Mouse (Mus musculus) testis, adult 2 months (tissue): ENCODE data around the gene Bcl2l10. TPM values are rescaled to one million over a fixed set of nuclear protein-coding genes. Genes with fewer than 3 reads are reported as not detected.

Source experiments
- H3K27ac ChIP-seq: fragments of 200-500 bp; 2 replicates; pipeline ENCODE4 v1.5.1; 2012; ENCODE audit warnings: low read depth, low read length; ENCODE audit not compliant: control insufficient read depth, insufficient read depth
- H3K27me3 ChIP-seq: fragments of 200-500 bp; 2 replicates; pipeline ENCODE4 v1.6.1; 2012; ENCODE audit warnings: mild to moderate bottlenecking, low read length, moderate library complexity; ENCODE audit not compliant: control insufficient read depth, insufficient read depth
- H3K36me3 ChIP-seq: fragments of 200-500 bp; 2 replicates; pipeline ENCODE4 v1.6.1; 2012; ENCODE audit warnings: mild to moderate bottlenecking, low read length; ENCODE audit not compliant: control insufficient read depth, insufficient read depth
- H3K4me1 ChIP-seq: fragments of 200-500 bp; 2 replicates; pipeline ENCODE4 v1.6.1; 2012; ENCODE audit warnings: low read length; ENCODE audit not compliant: control insufficient read depth, insufficient read depth
- H3K4me3 ChIP-seq: fragments of 200-500 bp; 2 replicates; pipeline ENCODE4 v1.5.1; 2012; ENCODE audit warnings: low read depth, mild to moderate bottlenecking, low read length, moderate library complexity, mixed read lengths; ENCODE audit not compliant: control insufficient read depth
- CTCF ChIP-seq: fragments of 200-500 bp; IDR thresholded peaks from 2 replicates; pipeline ENCODE4 v1.5.1; 2012; ENCODE audit warnings: low read depth, mild to moderate bottlenecking, inconsistent platforms, low read length, moderate library complexity; ENCODE audit not compliant: control insufficient read depth, insufficient read depth, insufficient replicate concordance
- POLR2A ChIP-seq: fragments of 200-500 bp; IDR thresholded peaks from 2 replicates; pipeline ENCODE4 v1.6.1; 2012; ENCODE audit warnings: low read depth, mild to moderate bottlenecking, inconsistent platforms, low read length, moderate library complexity; ENCODE audit not compliant: control insufficient read depth
- polyA plus RNA-seq: library from polyadenylated mRNA; depleted of rRNA; stranded (reverse); fragments of >200 nt; gene quantifications from 2 replicates; pipeline ENCODE4 v1.2.3, GENCODE M21; 2012

Bcl2l10 gene
- polyA plus RNA-seq, 1 experiment: not detected

DNA sequence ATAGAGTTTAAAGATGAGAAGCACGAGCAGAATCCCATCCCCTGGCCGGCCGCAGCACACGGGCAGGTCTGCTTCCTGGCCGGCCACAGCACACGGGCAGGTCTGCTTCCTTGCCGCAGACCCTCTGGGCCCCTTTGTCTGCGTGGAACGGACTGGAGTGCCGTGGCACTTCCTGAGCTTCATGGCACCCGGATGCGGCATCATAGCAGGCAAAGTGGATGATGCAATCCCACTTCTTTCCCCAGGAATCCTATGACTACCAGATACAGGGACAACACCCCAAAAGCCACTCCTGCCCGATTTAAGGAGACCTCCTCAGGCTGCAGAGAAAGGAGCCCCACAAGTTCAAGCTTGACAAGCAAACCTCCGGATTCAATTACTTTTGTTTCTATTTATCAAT is 35.3 kb downstream of the Bcl2l10 start:
- Histone ChIP-seq H3K27ac (no peak overlapping the region), H3K36me3 (no peaks in the 10 kb centered on the region), H3K4me1 (peaks cover 5% of the 10 kb centered on the region; the same call in 1 of the 2 replicates), H3K4me3 (peak overlapping the region; percentile 16), H3K27me3 (no peaks in the 10 kb centered on the region)
- TF ChIP-seq CTCF (no peak), POLR2A (no peak)

DNA sequence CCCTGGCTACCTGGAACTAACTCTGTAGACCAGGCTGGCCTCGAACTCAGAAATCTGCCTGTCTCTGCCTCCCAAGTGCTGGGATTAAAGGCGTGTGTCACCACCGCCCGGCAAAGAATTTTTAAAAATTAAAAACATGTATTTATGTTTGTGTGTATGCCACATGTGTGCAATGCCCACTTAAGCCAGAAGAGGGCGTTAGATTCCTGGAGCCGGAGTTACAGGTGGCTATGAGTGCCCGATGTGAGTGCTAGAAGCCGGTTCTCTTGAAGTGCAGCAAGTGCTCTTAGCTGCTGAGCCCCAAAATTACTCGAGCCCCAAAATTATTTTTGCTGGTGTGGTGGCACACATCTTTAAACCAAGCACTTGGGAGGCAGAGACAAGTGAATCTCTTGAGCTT is 36.2 kb downstream of the Bcl2l10 start:
- Histone ChIP-seq H3K27me3 (no peaks in the 10 kb centered on the region), H3K4me3 (no peak overlapping the region), H3K4me1 (peaks cover 5% of the 10 kb centered on the region; the same call in 1 of the 2 replicates), H3K27ac (no peak overlapping the region), H3K36me3 (no peaks in the 10 kb centered on the region)
- TF ChIP-seq POLR2A: no peak
- peak; percentile 52; the same call in 1 of the 2 replicates for TF ChIP-seq CTCF

- no peak overlapping the region for H3K27ac ChIP-seq
These were observed 36.9 kb downstream of the Bcl2l10 start for GRCm38 (mm10) chr9:75384337-75384962.

DNA sequence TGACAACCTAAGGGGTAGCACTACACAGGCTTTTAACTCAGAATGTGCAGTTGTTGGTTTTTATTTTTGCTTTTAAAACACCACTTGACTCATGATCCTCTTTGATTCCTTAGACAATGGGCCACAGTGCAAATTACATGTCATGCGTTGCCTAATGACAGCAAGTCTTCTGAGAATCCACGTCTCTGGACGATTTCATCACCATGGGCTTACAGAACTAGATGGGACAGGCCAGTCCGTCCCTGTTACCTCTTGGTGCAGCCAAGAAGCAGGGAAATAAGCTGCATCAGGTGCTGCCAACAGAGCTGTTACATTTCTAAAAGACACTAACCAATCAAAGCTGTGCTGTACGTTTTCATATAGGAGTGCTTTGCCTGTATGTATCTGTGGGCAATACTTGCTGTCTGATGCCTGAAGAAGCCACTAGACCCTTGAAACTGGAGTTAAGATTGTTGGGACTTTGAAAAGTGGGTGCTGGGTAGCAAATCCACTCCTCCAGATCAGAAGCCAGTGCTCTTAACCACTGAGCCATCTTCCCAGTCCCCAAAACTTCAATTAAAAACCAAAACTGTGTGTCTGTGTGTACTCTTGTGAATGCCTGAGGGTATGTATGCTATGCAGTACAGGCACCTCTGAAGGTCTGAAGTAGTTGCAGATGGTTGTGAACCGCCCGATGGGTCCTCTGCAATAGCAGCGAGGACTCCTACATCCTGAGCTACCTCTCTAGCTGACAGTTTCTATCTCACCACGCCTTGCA is 37.8 kb downstream of the Bcl2l10 start:
- no peak for TF ChIP-seq POLR2A
- no peak for TF ChIP-seq CTCF
- Histone ChIP-seq H3K4me3 (no peak overlapping the region), H3K27ac (peak overlapping the region; percentile 47; the same call in 1 of the 2 replicates), H3K36me3 (no peaks in the 10 kb centered on the region), H3K27me3 (no peaks in the 10 kb centered on the region), H3K4me1 (peaks cover 5% of the 10 kb centered on the region; the same call in 1 of the 2 replicates)

More at GRCm38 (mm10) chr9:75384337-75384962, 36.9 kb downstream of the Bcl2l10 start:
- H3K4me3 ChIP-seq: no peak overlapping the region
- no peaks in the 10 kb centered on the region for H3K27me3 ChIP-seq
- no peaks in the 10 kb centered on the region for H3K36me3 ChIP-seq
- no peak for TF ChIP-seq CTCF
- no peak for TF ChIP-seq POLR2A
- peaks cover 5% of the 10 kb centered on the region; the same call in 1 of the 2 replicates for H3K4me1 ChIP-seq

DNA sequence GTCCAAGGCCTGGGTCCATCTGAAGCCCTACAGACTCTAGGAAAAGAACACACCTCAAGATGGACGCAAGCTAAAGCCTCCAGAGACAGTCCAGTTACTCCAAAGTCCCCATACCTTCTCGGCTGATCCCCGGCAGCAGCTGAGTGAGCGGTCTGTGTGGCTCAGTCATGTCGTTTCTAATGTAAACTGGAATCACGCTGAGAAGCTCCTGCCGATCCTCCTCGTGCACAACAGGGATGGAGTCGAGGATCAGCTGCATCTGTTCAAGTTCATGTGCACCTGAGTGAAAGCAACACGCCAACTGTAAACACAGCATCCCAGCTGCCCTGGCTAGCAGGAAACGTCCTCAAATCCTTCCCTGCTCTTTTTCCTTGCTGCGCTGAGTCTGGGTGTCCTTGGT is 45.7 kb downstream of the Bcl2l10 start:
- no peak overlapping the region for H3K4me3 ChIP-seq
- H3K27me3 ChIP-seq: no peaks in the 10 kb centered on the region
- H3K27ac ChIP-seq: no peak overlapping the region
- no peak for TF ChIP-seq POLR2A
- TF ChIP-seq CTCF: no peak
- peaks cover 2% of the 10 kb centered on the region; the same call in 1 of the 2 replicates for H3K36me3 ChIP-seq
- no peaks in the 10 kb centered on the region for H3K4me1 ChIP-seq

- no peak for TF ChIP-seq POLR2A
- no peak for TF ChIP-seq CTCF
- Histone ChIP-seq H3K27ac (no peak overlapping the region; the same call in 1 of the 2 replicates), H3K27me3 (no peaks in the 10 kb centered on the region), H3K4me1 (no peaks in the 10 kb centered on the region), H3K36me3 (peaks cover 2% of the 10 kb centered on the region; the same call in 1 of the 2 replicates), H3K4me3 (no peak overlapping the region)
These were observed 48.4 kb downstream of the Bcl2l10 start for GRCm38 (mm10) chr9:75395971-75396370.

- H3K27ac ChIP-seq: no peak overlapping the region
- peaks cover 5% of the 10 kb centered on the region for H3K4me1 ChIP-seq
- no peak for TF ChIP-seq CTCF
- no peak for TF ChIP-seq POLR2A
- no peak overlapping the region for H3K4me3 ChIP-seq
- no peaks in the 10 kb centered on the region for H3K27me3 ChIP-seq
- no peaks in the 10 kb centered on the region; the same call in 1 of the 2 replicates for H3K36me3 ChIP-seq
These were observed 51.5 kb downstream of the Bcl2l10 start for GRCm38 (mm10) chr9:75399069-75399468.
